Mouse (Mus musculus) heart, postnatal 0 days (tissue): Measurements from ENCODE around the gene Lmx1b. TPM values are rescaled to one million over a fixed set of nuclear protein-coding genes. Genes with fewer than 3 reads are reported as not detected.

ENCODE experiments used
- ATAC-seq: fragments of 200-750 bp; cut with Nextera tagmentation; 2 replicates; pipeline ENCODE4 v1.8.0; 2017; ENCODE audit warnings: low read depth, moderate number of reproducible peaks, moderate library complexity; ENCODE audit not compliant: insufficient read depth
- DNase-seq: peaks from one replicate; pipeline ENCODE4 v3.0.0-alpha.2; 2016; ENCODE audit warnings: low spot score
- H3K27ac ChIP-seq: fragments of 300-500 bp; sonication (generic); 2 replicates; pipeline ENCODE4 v1.5.1; 2014; ENCODE audit warnings: low read depth, mild to moderate bottlenecking
- H3K27me3 ChIP-seq: fragments of 300-500 bp; sonication (generic); 2 replicates; pipeline ENCODE4 v1.6.1; 2014; ENCODE audit warnings: low read length, mixed read lengths; ENCODE audit not compliant: control insufficient read depth, insufficient read depth
- H3K36me3 ChIP-seq: fragments of 300-500 bp; sonication (generic); replicated peaks from 2 replicates; pipeline ENCODE4 v1.6.1; 2014; ENCODE audit warnings: low read length, mixed read lengths; ENCODE audit not compliant: control insufficient read depth, insufficient read depth
- H3K4me1 ChIP-seq: fragments of 300-500 bp; sonication (generic); 2 replicates; pipeline ENCODE4 v1.6.1; 2014; ENCODE audit warnings: antibody characterized with exemption; ENCODE audit not compliant: control insufficient read depth, insufficient read depth
- H3K4me2 ChIP-seq: fragments of 300-500 bp; sonication (generic); 2 replicates; pipeline ENCODE4 v1.6.1; 2014; ENCODE audit warnings: low read depth, mild to moderate bottlenecking, low read length, moderate library complexity
- H3K4me3 ChIP-seq: fragments of 300-500 bp; sonication (generic); 2 replicates; pipeline ENCODE4 v1.5.1; 2014; ENCODE audit warnings: low read depth, low read length
- H3K9ac ChIP-seq: fragments of 300-500 bp; sonication (generic); replicated peaks from 2 replicates; pipeline ENCODE4 v1.6.1; 2014; ENCODE audit warnings: low read depth, low read length, mixed read lengths
- H3K9me3 ChIP-seq: fragments of 300-500 bp; sonication (generic); replicated peaks from 2 replicates; pipeline ENCODE4 v1.6.1; 2016; ENCODE audit warnings: low read length; ENCODE audit not compliant: control insufficient read depth
- CTCF ChIP-seq: IDR thresholded peaks from 2 replicates; pipeline ENCODE4 v1.5.1; 2016; ENCODE audit warnings: antibody characterized with exemption, control low read depth, low read depth
- EP300 ChIP-seq: IDR thresholded peaks from 2 replicates; pipeline ENCODE4 v1.6.1; 2016; ENCODE audit warnings: antibody characterized with exemption, low read depth
- WGBS: fragments of 180-500 bp; shearing (Covaris S2); extraction: QIAGEN DNeasy Blood & Tissue Kit; methylation state at CpG from one replicate; pipeline ENCODE4 v1.1.7; 2014; 5-methylcytosine and 5-hydroxymethylcytosine counted together
- polyA plus RNA-seq: library from polyadenylated mRNA; unstranded; fragments of >200 nt; fragmentation: Nextera tagmentation; extraction: Ambion mirVana; gene quantifications from 2 replicates; pipeline ENCODE4 v1.2.1, GENCODE M21; 2015
- total RNA-seq: library from RNA; depleted of rRNA; stranded (reverse); fragments of >200 nt; gene quantifications from 2 replicates; pipeline ENCODE4 v1.2.3, GENCODE M21; 2014; ENCODE audit warnings: low replicate concordance

Gene Lmx1b
- total and polyA plus RNA-seq, 2 experiments from 2014 or later = not detected

GRCm38 (mm10) chr2:33592931-33593555 is 47.3 kb downstream of the Lmx1b start:
- TF ChIP-seq CTCF (no peak), EP300 (no peak)
- Histone ChIP-seq H3K27me3 (no peaks in the 10 kb centered on the region), H3K36me3 (no peaks in the 10 kb centered on the region), H3K9me3 (no peaks in the 10 kb centered on the region), H3K9ac (no peak overlapping the region), H3K4me2 (no peak overlapping the region), H3K4me1 (peaks cover 13% of the 10 kb centered on the region), H3K27ac (no peak overlapping the region), H3K4me3 (no peak overlapping the region)
- WGBS = 13% methylated on average over 12 of the region's 12 CpGs
- peak; percentile 79 for ATAC-seq
- DNase-seq = peak; percentile 80

GRCm38 (mm10) chr2:33589280-33589679 is 51.0 kb downstream of the Lmx1b start:
- H3K27me3 ChIP-seq = peaks cover 15% of the 10 kb centered on the region
- no peak for ATAC-seq
- no peak overlapping the region for H3K4me2 ChIP-seq
- no peak for TF ChIP-seq CTCF
- no peak for TF ChIP-seq EP300
- peaks cover 13% of the 10 kb centered on the region for H3K4me1 ChIP-seq
- H3K36me3 ChIP-seq = no peaks in the 10 kb centered on the region
- no peaks in the 10 kb centered on the region for H3K9me3 ChIP-seq
- H3K27ac ChIP-seq = no peak overlapping the region
- H3K9ac ChIP-seq = no peak overlapping the region
- H3K4me3 ChIP-seq = no peak overlapping the region
- 74% methylated on average over 9 of the region's 9 CpGs for WGBS
- DNase-seq = no peak

GRCm38 (mm10) chr2:33584937-33585910 is 55.1 kb downstream of the Lmx1b start:
- no peak for DNase-seq
- Histone ChIP-seq H3K27ac (no peak overlapping the region), H3K27me3 (peaks cover 55% of the 10 kb centered on the region), H3K36me3 (no peaks in the 10 kb centered on the region), H3K9ac (no peak overlapping the region), H3K9me3 (no peaks in the 10 kb centered on the region), H3K4me2 (no peak overlapping the region), H3K4me3 (no peak overlapping the region), H3K4me1 (0 out of 2 replicates have a peak, but pooled peaks cover 6% of the 10 kb centered on the region)
- WGBS = 45% methylated on average over 29 of the region's 29 CpGs
- TF ChIP-seq CTCF = no peak
- no peak for TF ChIP-seq EP300
- no peak for ATAC-seq

- ATAC-seq (no peak), DNase-seq (no peak)
- TF ChIP-seq CTCF = no peak
- TF ChIP-seq EP300 = no peak
- H3K36me3 ChIP-seq = no peaks in the 10 kb centered on the region
- WGBS = 13% methylated on average over 6 of the region's 6 CpGs
- H3K4me3 ChIP-seq = no peak overlapping the region
- no peak overlapping the region for H3K4me2 ChIP-seq
- H3K4me1 ChIP-seq = 0 out of 2 replicates have a peak, but pooled peaks cover 6% of the 10 kb centered on the region
- H3K9me3 ChIP-seq = no peaks in the 10 kb centered on the region
- no peak overlapping the region for H3K9ac ChIP-seq
- no peak overlapping the region for H3K27ac ChIP-seq
- H3K27me3 ChIP-seq = peaks cover 69% of the 10 kb centered on the region
Observed at GRCm38 (mm10) chr2:33583761-33584160, 56.5 kb downstream of the Lmx1b start.

GRCm38 (mm10) chr2:33583317-33583716 is 57.0 kb downstream of the Lmx1b start:
- ATAC-seq = no peak
- 7% methylated on average over 4 of the region's 4 CpGs for WGBS
- Histone ChIP-seq H3K4me1 (0 out of 2 replicates have a peak, but pooled peaks cover 6% of the 10 kb centered on the region), H3K9ac (no peak overlapping the region), H3K27ac (no peak overlapping the region), H3K27me3 (peaks cover 74% of the 10 kb centered on the region), H3K36me3 (no peaks in the 10 kb centered on the region), H3K9me3 (no peaks in the 10 kb centered on the region), H3K4me3 (no peak overlapping the region), H3K4me2 (no peak overlapping the region)
- TF ChIP-seq EP300 (no peak), CTCF (peak; percentile 51)
- DNase-seq = no peak
